ENCODE assay signal across 24 mouse cellular contexts in the genomic region with DNA sequence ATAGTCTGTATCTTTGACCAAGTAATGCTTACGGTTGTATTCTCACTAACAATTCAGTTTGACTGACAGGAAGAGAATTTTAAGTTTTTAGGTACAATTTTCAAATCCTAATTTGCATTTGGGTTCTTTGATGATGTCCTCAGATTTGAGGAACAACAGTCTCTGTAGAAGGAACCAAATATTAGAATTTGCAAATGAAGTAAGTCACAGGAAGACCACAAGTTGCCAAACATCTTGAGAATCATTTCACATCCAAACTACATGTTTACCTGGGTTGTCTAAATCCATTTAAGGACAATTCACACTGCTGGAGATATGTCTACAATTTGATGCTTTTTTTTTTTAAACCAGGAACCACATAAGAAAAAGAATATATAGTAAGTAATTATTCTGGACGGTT.
"Had no signal": no experiment of that assay in that cellular context is flagged by ENCODE, and none has a peak within 500 bp of the region (broad histone marks: within the 10 kb centered on the region; RNA-seq: fewer than 3 reads in every experiment).

No protein-coding gene starts in this region.

- H3K9me3 ChIP-seq: heart, embryonic 13.5 days; heart, embryonic 15.5 days; hindbrain, embryonic 13.5 days; hindbrain, embryonic 15.5 days; limb, embryonic 10.5 days; limb, embryonic 12.5 days; liver, embryonic 13.5 days had no signal

- DNase-seq: forebrain, postnatal 0 days; gastrocnemius, postnatal 14 days; heart, adult 11 months; heart, adult 2 months; heart, postnatal 14 days; heart, postnatal 36 days; kidney, adult 18-20 months; kidney, adult 8-10 months; kidney, postnatal 10 days; kidney, postnatal 25 days; kidney, postnatal 4 days; layer of hippocampus, postnatal 36 days; liver, embryonic 13.5 days had no signal

- H3K9ac ChIP-seq: forebrain, postnatal 0 days; heart, embryonic 13.5 days; heart, embryonic 15.5 days; hindbrain, embryonic 13.5 days; hindbrain, embryonic 15.5 days; limb, embryonic 12.5 days; liver, embryonic 13.5 days had no signal

- ATAC-seq: forebrain, postnatal 0 days; hindbrain, postnatal 0 days; intestine, postnatal 0 days had no signal

- H3K4me3 ChIP-seq: heart, adult 2 months; heart, embryonic 13.5 days; heart, embryonic 15.5 days; hindbrain, embryonic 13.5 days; hindbrain, embryonic 15.5 days; layer of hippocampus, adult 2 months; limb, embryonic 10.5 days; limb, embryonic 12.5 days; liver, embryonic 13.5 days had no signal

- H3K27me3 ChIP-seq: heart, embryonic 13.5 days; heart, embryonic 15.5 days; hindbrain, embryonic 13.5 days; hindbrain, embryonic 15.5 days; limb, embryonic 12.5 days; liver, embryonic 13.5 days had no signal

- H3K36me3 ChIP-seq: heart, embryonic 13.5 days; heart, embryonic 15.5 days; hindbrain, embryonic 13.5 days; hindbrain, embryonic 15.5 days; limb, embryonic 10.5 days; limb, embryonic 12.5 days; liver, embryonic 13.5 days had no signal

- H3K4me2 ChIP-seq: heart, embryonic 11.5 days; heart, embryonic 13.5 days; heart, embryonic 15.5 days; hindbrain, embryonic 13.5 days; hindbrain, embryonic 15.5 days; limb, embryonic 12.5 days; liver, embryonic 11.5 days; liver, embryonic 13.5 days had no signal

- H3K27ac ChIP-seq: heart, adult 2 months; heart, embryonic 13.5 days; heart, embryonic 15.5 days; hindbrain, embryonic 13.5 days; hindbrain, embryonic 15.5 days; hindbrain, postnatal 0 days; layer of hippocampus, adult 2 months; limb, embryonic 10.5 days; limb, embryonic 12.5 days; liver, embryonic 13.5 days had no signal

- H3K4me1 ChIP-seq: heart, embryonic 13.5 days; heart, embryonic 15.5 days; hindbrain, embryonic 13.5 days; hindbrain, embryonic 15.5 days; limb, embryonic 10.5 days; limb, embryonic 12.5 days; liver, embryonic 13.5 days had no signal
